Mouse (Mus musculus) embryonic facial prominence, embryonic 12.5 days (tissue): Measurements from ENCODE around the gene Fam117a. TPM values are rescaled to one million over a fixed set of nuclear protein-coding genes. Genes with fewer than 3 reads are reported as not detected.
"Not testable (repeated sequence)": the region's sequence is repeated elsewhere in the genome, so short reads cannot be mapped to it uniquely, and the experiment has no call there.

ENCODE experiments used
- ATAC-seq: fragments of 200-750 bp; cut with Nextera tagmentation; 2 replicates; pipeline ENCODE4 v1.8.0; 2017; ENCODE audit not compliant: insufficient number of reproducible peaks, insufficient read depth, low FRiP score, low TSS enrichment
- H3K27ac ChIP-seq: fragments of 300-500 bp; sonication (generic); 2 replicates; pipeline ENCODE4 v1.5.1; 2016; ENCODE audit warnings: mild to moderate bottlenecking
- H3K27me3 ChIP-seq: fragments of 300-500 bp; sonication (generic); 2 replicates; pipeline ENCODE4 v1.6.1; 2016; ENCODE audit warnings: mild to moderate bottlenecking, moderate library complexity
- H3K36me3 ChIP-seq: fragments of 300-500 bp; sonication (generic); 2 replicates; pipeline ENCODE4 v1.6.1; 2016; ENCODE audit warnings: mild to moderate bottlenecking
- H3K4me1 ChIP-seq: fragments of 300-500 bp; sonication (generic); 2 replicates; pipeline ENCODE4 v1.6.1; 2016
- H3K4me2 ChIP-seq: fragments of 300-500 bp; sonication (generic); replicated peaks from 2 replicates; pipeline ENCODE4 v1.6.1; 2016; ENCODE audit warnings: mild to moderate bottlenecking, moderate library complexity
- H3K4me3 ChIP-seq: fragments of 300-500 bp; sonication (generic); 2 replicates; pipeline ENCODE4 v1.5.1; 2016; ENCODE audit warnings: mild to moderate bottlenecking
- H3K9ac ChIP-seq: fragments of 300-500 bp; sonication (generic); 2 replicates; pipeline ENCODE4 v1.6.1; 2016; ENCODE audit warnings: mild to moderate bottlenecking, moderate library complexity
- H3K9me3 ChIP-seq: fragments of 300-500 bp; sonication (generic); 2 replicates; pipeline ENCODE4 v1.6.1; 2016; ENCODE audit warnings: mild to moderate bottlenecking, moderate library complexity
- WGBS: fragments of 180-500 bp; shearing (Covaris S2); methylation state at CpG from one replicate; pipeline ENCODE4 v1.1.7; 2016; 5-methylcytosine and 5-hydroxymethylcytosine counted together
- polyA plus RNA-seq: library from polyadenylated mRNA; unstranded; fragments of >200 nt; fragmentation: Nextera tagmentation; extraction: Ambion mirVana; gene quantifications from 2 replicates; pipeline ENCODE4 v1.2.1, GENCODE M21; 2016

The Fam117a gene
- polyA plus RNA-seq, 1 experiment from 2014 or later = 18.8 TPM

DNA sequence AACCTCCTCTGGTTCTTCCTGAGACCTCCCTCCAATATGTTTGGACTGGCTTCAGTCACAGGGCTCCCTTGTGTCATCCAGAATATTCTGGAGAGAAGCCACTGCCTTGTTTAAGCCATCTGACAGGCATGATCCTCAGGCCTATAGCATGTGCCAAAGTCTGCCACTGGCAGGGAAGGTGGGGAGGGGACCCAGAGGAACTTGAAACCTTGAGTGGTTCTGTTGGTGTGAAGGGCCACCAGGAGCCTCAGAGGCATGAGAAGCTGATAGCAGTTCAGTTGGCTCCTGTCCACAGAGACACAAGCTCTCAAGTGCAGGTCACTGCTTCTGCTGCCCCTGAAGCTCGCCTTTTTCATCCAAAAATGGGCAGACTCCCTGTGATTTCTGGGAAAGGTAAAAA is 59.7 kb downstream of the Fam117a start:
- Histone ChIP-seq H3K4me1 (0 out of 2 replicates have a peak, but pooled peaks cover 3% of the 10 kb centered on the region), H3K9ac (no peak overlapping the region), H3K27ac (no peak overlapping the region), H3K36me3 (peaks cover 6% of the 10 kb centered on the region), H3K27me3 (0 out of 2 replicates have a peak, but pooled peaks cover 3% of the 10 kb centered on the region), H3K4me3 (no peak overlapping the region), H3K4me2 (no peak overlapping the region), H3K9me3 (no peaks in the 10 kb centered on the region)
- ATAC-seq = no peak
- WGBS = 59% methylated on average over 1 of the region's 1 CpGs

DNA sequence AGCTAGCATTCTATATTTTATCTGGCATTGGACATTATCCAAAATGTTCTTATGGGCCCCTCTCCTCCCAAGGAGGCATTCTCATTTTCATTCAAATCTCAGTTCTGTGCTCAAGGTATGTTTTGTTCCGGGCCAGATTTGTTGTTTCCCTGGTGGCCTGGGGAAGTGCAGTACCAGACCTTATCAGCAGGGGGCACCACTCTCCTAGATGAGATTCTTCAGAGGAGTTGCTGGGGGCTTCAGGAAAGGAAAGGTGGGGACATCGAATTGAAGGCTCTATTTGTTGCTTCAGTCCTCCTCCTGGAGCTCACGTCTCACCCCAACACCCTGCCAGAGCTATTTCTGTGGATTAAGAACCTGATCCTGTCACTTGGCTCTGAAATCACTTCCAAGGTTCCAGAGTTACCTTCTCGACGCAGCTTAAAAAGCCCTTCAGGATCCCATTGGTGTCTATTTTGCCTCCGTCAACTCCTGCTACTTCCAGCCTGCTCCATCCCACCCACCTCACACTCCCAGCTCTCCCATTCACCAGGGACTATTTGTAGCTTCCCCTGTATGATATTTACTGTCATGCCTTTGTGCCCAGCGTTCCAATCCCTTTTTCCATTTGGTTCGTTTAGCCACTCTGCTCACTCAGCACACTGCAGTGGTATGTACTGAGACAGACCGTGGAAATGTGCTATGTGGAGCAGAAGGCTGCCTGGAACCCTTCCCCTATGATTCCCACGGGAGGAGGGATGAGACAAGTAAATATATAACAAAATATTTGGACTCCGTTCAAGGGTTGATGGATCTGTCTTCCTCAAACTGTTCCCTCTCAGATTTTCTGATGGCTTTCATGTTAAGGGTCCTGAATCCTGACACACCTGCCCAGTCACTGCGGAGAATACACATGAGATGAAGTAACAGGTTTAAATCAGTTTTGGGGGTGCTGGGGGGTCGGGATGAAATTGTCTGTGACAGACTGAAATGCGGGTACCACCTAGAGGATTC is 61.3 kb downstream of the Fam117a start:
- H3K27ac ChIP-seq = no peak overlapping the region
- no peaks in the 10 kb centered on the region for H3K36me3 ChIP-seq
- H3K4me1 ChIP-seq = 0 out of 2 replicates have a peak, but pooled peaks cover 5% of the 10 kb centered on the region
- no peak for ATAC-seq
- H3K4me3 ChIP-seq = no peak overlapping the region
- 0 out of 2 replicates have a peak, but pooled peaks cover 3% of the 10 kb centered on the region for H3K27me3 ChIP-seq
- WGBS = 59% methylated on average over 14 of the region's 14 CpGs
- H3K4me2 ChIP-seq = no peak overlapping the region
- H3K9me3 ChIP-seq = no peaks in the 10 kb centered on the region
- no peak overlapping the region for H3K9ac ChIP-seq

- Histone ChIP-seq H3K27ac (no peak overlapping the region), H3K27me3 (0 out of 2 replicates have a peak, but pooled peaks cover 3% of the 10 kb centered on the region), H3K9ac (no peak overlapping the region), H3K4me3 (no peak overlapping the region), H3K9me3 (no peaks in the 10 kb centered on the region), H3K4me2 (no peak overlapping the region), H3K36me3 (no peaks in the 10 kb centered on the region), H3K4me1 (0 out of 2 replicates have a peak, but pooled peaks cover 8% of the 10 kb centered on the region)
- WGBS = 81% methylated on average over 13 of the region's 13 CpGs
- no peak for ATAC-seq
Measured at GRCm38 (mm10) chr11:95399520-95400020, 62.8 kb downstream of the Fam117a start.

DNA sequence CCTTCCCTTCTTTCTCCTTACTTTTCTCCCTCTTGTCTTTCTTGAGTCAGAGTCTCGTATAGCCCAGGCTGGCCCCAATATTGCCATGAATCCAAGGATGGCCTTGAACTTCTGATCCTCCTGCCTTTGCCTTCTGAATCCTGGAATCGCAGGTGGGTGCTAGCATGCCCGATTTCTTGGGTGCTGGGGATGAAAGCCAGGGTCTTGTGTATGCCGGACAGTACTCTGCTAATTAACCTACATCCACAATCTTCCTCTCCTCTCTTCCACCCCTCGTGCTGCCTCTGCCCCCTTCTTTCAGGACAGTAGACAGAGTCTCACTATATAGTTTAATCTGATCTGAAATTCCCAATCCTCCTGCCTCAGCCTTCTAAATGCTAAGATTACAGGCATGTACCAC is 64.8 kb downstream of the Fam117a start:
- Histone ChIP-seq H3K36me3 (no peaks in the 10 kb centered on the region), H3K9me3 (no peaks in the 10 kb centered on the region), H3K27ac (no peak overlapping the region), H3K9ac (no peak overlapping the region), H3K4me3 (no peak overlapping the region), H3K27me3 (0 out of 2 replicates have a peak, but pooled peaks cover 3% of the 10 kb centered on the region), H3K4me2 (no peak overlapping the region), H3K4me1 (0 out of 2 replicates have a peak, but pooled peaks cover 8% of the 10 kb centered on the region)
- 88% methylated on average over 5 of the region's 5 CpGs for WGBS
- ATAC-seq = no peak

DNA sequence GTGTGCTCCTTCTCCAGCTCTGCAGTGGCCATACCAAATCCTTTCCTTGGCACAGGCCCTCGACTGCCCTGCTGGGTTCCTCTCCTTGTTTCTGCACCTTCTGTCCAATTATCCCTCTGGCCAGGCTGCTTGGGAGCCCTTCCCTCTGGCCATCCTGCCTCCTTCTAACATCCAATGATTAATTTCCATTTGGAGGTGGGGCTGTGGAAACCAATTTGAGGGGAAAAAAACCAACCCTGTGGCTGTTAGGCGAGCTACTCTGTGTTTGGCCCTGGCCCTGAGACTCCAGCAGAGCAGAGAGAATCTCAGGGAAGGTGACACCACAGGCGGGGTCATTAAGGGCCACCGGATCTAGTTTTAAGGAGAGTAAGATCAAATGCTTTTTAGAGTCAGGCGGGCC is 65.4 kb downstream of the Fam117a start:
- H3K27me3 ChIP-seq = 0 out of 2 replicates have a peak, but pooled peaks cover 3% of the 10 kb centered on the region
- H3K4me3 ChIP-seq = no peak overlapping the region
- no peak overlapping the region for H3K9ac ChIP-seq
- 18% methylated on average over 5 of the region's 5 CpGs for WGBS
- no peaks in the 10 kb centered on the region for H3K9me3 ChIP-seq
- no peak for ATAC-seq
- H3K27ac ChIP-seq = no peak overlapping the region
- H3K4me1 ChIP-seq = 0 out of 2 replicates have a peak, but pooled peaks cover 8% of the 10 kb centered on the region
- H3K36me3 ChIP-seq = no peaks in the 10 kb centered on the region
- no peak overlapping the region for H3K4me2 ChIP-seq

DNA sequence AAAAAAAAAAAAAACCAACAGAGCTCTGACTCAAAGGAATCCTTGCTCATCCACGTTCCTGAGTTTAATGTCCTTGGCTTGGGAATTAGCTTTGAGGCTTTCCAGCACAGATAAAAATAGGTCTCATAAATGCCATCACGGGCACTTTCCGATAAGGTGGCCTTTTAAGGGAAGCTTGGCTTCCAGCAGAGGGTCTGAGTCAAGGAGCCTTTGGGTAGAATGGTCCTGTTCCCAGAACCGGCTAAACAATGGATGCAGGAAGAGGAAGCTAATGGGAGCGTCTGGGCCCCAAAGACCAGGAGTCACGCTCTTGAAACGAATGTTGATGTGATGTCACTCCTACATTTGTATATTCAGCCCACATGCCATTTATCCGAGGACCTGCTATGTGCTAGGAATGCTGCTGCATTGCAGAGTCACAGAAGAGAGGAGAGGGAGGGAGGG is 65.9 kb downstream of the Fam117a start:
- WGBS = 28% methylated on average over 8 of the region's 8 CpGs
- Histone ChIP-seq H3K9me3 (no peaks in the 10 kb centered on the region), H3K27ac (no peak overlapping the region), H3K27me3 (0 out of 2 replicates have a peak, but pooled peaks cover 3% of the 10 kb centered on the region), H3K9ac (no peak overlapping the region), H3K4me3 (no peak overlapping the region), H3K4me1 (0 out of 2 replicates have a peak, but pooled peaks cover 8% of the 10 kb centered on the region), H3K36me3 (no peaks in the 10 kb centered on the region), H3K4me2 (no peak overlapping the region)
- no peak for ATAC-seq

DNA sequence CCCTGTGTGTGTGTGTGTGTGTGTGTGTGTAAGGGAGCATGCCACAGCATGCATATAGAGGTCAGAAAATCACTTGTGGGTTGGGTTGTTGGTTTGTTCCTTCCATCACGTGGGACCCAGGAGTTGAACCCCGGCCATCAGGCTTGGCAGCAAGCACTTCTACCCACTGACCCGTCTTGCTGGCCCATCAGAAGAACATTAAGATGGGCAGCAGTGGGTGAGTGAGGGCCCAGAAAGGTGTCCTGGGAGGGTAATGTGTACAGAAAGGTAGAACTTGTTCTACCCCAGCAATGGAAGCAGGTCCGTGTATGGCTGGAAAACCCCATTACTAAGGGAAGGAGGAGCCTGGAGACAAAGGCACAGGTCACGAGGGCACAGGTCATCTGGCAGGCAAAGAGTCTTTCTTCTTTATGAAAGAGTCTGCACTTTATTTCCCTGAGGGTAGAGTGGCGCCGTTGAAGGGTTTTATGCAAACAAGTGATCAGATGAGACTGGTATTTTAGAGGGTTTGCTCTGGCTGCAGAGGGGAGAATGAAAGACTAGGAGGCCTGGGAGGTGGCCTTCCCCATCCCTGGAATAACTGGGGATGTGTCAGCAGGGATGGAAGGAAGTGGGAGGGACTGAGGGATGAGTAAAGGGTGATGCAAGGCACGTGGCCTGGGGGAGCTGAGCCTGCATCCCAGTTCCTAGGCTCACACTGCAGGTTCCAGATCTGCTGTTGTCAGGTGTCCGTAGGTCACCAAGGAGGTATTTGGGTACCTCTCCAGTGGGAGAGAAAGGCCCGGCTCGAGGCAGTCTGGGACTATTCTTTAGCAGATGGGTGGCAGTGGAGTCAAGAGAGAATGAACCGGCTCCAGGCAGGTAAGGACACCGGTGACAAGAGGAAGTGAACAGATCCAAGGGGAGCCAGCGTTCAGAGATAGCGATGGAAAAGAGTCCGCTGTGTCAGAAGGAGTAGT is 66.8 kb downstream of the Fam117a start:
- Histone ChIP-seq H3K4me1 (0 out of 2 replicates have a peak, but pooled peaks cover 8% of the 10 kb centered on the region), H3K9me3 (no peaks in the 10 kb centered on the region), H3K36me3 (no peaks in the 10 kb centered on the region), H3K9ac (no peak overlapping the region), H3K4me2 (no peak overlapping the region), H3K4me3 (no peak overlapping the region), H3K27me3 (0 out of 2 replicates have a peak, but pooled peaks cover 3% of the 10 kb centered on the region), H3K27ac (no peak overlapping the region)
- WGBS = 59% methylated on average over 16 of the region's 16 CpGs
- ATAC-seq = no peak

GRCm38 (mm10) chr11:95405771-95406170 is 69.0 kb downstream of the Fam117a start:
- no peak overlapping the region for H3K27ac ChIP-seq
- no peaks in the 10 kb centered on the region for H3K27me3 ChIP-seq
- no peak for ATAC-seq
- no peak overlapping the region for H3K9ac ChIP-seq
- 0 out of 2 replicates have a peak, but pooled peaks cover 8% of the 10 kb centered on the region for H3K4me1 ChIP-seq
- H3K9me3 ChIP-seq = no peaks in the 10 kb centered on the region
- H3K4me3 ChIP-seq = no peak overlapping the region
- H3K4me2 ChIP-seq = no peak overlapping the region
- WGBS = 71% methylated on average over 4 of the region's 4 CpGs
- no peaks in the 10 kb centered on the region for H3K36me3 ChIP-seq

DNA sequence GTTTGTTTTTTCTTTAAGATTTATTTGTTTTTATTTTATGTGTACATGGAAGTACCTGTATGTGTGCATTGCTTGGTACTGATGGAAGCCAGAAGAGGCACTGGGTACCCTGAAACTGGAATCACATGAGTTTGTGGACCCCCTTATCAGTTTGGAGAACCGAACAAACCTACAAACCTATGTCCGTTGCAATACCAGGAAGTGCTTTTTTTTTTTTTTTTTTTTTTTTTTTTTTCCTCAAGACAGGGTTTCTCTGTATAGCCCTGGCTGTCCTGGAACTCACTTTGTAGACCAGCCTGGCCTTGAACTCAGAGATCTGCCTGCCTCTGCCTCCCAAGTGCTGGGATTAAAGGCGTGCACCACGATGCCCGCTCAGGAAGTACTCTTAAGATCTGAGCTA is 69.6 kb downstream of the Fam117a start:
- not testable (repeated sequence) for H3K27me3 ChIP-seq, ATAC-seq
- WGBS = 92% methylated on average over 5 of the region's 5 CpGs

DNA sequence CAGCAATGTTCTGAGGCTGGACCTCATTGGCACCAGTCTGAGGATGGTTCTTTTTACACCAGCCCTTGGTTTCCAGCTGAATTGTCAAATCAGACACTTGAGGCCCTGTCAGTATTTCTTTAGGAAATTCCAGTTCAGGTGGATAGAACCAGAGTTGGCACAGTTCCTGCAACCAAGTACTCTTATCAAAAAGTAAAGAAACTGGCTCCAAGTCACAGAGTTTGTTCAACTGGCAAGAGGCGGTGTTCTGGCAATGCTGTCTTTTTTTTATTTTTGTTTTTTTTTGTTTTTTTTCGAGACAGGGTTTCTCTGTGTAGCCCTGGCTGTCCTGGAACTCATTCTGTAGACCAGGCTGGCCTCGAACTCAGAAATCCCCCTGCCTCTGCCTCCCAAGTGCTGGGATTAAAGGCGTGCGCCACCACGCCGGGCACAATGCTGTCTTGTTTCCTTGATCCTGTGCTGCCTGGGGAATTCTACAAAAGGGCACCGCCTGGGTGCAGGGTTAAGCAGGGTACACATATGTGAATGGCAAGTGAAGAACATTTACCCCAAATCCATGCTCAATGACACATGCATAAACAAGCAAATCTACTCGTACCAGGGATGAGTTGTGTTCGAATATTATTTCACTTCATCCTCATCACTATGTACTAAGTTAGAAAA is 72.8 kb downstream of the Fam117a start:
- Histone ChIP-seq H3K4me3 (no peak overlapping the region), H3K9me3 (no peaks in the 10 kb centered on the region), H3K27me3 (peaks cover 3% of the 10 kb centered on the region; the same call in 1 of the 2 replicates), H3K4me1 (peaks cover 9% of the 10 kb centered on the region; the same call in 1 of the 2 replicates), H3K4me2 (no peak overlapping the region), H3K9ac (no peak overlapping the region), H3K27ac (no peak overlapping the region), H3K36me3 (no peaks in the 10 kb centered on the region)
- no peak for ATAC-seq
- 87% methylated on average over 10 of the region's 10 CpGs for WGBS

More for the DNA sequence above, 69.6 kb downstream of the Fam117a start:
- H3K9ac ChIP-seq, H3K27ac ChIP-seq, H3K4me2 ChIP-seq, H3K4me3 ChIP-seq, H3K4me1 ChIP-seq, H3K9me3 ChIP-seq, H3K36me3 ChIP-seq: not testable (repeated sequence)
